Comparison of ENCODE assay signal across 21 mouse cellular contexts in the genomic region with DNA sequence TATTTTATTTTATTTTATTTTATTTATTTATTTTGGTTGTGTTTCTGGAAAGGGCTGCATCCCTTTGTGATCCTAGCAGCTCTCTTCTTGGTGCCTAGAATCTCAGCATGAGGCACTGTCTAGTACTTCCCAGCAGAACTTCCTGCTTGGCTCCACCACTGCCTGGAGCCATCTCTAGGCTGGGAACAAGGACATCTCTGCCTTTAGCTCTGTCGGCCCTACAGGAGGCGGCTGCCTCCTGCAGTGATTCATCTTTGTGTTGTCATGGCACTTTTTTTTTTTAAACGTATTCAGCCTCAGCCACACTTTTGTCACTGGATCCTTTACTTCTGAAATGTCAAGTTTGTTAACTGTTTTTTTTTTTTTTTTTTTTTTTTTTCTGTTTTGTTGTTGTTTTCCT.
A peak's percentile ranks its signal among the peaks of the same experiment; 100 is the strongest.
DNase-seq lines count a peak whose midpoint lies in the region; ATAC-seq and TF ChIP-seq lines count a peak whose summit lies in the region.
"Had no signal": no experiment of that assay in that cellular context is flagged by ENCODE, and none has a peak within 500 bp of the region (broad histone marks: within the 10 kb centered on the region; RNA-seq: fewer than 3 reads in every experiment).

No protein-coding gene starts in this region.

- no peaks in the 10 kb centered on the region for H3K36me3 ChIP-seq in hindbrain, postnatal 0 days (ENCODE audit: insufficient read depth, low read length)
- H3K36me3 ChIP-seq: embryonic facial prominence, embryonic 15.5 days; heart, embryonic 13.5 days; limb, embryonic 13.5 days had no signal

- H3K4me1 ChIP-seq in hindbrain, postnatal 0 days (ENCODE audit: insufficient read depth, low read length): no peaks in the 10 kb centered on the region
- H3K4me1 ChIP-seq: embryonic facial prominence, embryonic 15.5 days; heart, embryonic 13.5 days; limb, embryonic 13.5 days had no signal

- no peak for TF ChIP-seq CTCF in hindbrain, postnatal 0 days (IDR thresholded peaks at IDR 0.05; ENCODE audit: low read depth)

- WGBS in hindbrain, postnatal 0 days: 22% methylated on average over 3 of the region's 3 CpGs

- H3K9me3 ChIP-seq in hindbrain, postnatal 0 days (ENCODE audit: low read length): no peaks in the 10 kb centered on the region
- H3K9me3 ChIP-seq: embryonic facial prominence, embryonic 15.5 days; heart, embryonic 13.5 days; limb, embryonic 13.5 days had no signal

- no peak overlapping the region for H3K4me3 ChIP-seq in hindbrain, postnatal 0 days (ENCODE audit: low read length)
- H3K4me3 ChIP-seq: embryonic facial prominence, embryonic 15.5 days; heart, embryonic 13.5 days; limb, embryonic 13.5 days had no signal

- H3K27ac ChIP-seq in hindbrain, postnatal 0 days: no peak overlapping the region
- H3K27ac ChIP-seq: embryonic facial prominence, embryonic 15.5 days; heart, embryonic 13.5 days; limb, embryonic 13.5 days; liver, embryonic 14.5 days had no signal

- DNase-seq in left cerebral cortex, adult 11 months (ENCODE audit: low spot score): peak; percentile 5
- DNase-seq in left cerebral cortex, postnatal 4 days: no peak
- DNase-seq in adrenal gland, postnatal 14 days: peak; percentile 14
- peak; percentile 15 to 45 for DNase-seq in left cerebral cortex, adult 18-20 months (ENCODE audit: low spot score in 2 of 2)
- DNase-seq in right cerebral cortex, postnatal 36 days (ENCODE audit: low spot score in 2 of 2): peak; percentile 18 to 36
- no peak for DNase-seq in thymus, postnatal 10 days (ENCODE audit: low spot score in 2 of 2)
- no peak for DNase-seq in hindbrain, postnatal 0 days (ENCODE audit: low spot score)
- no peak for DNase-seq in lung, postnatal 14 days
- DNase-seq: cerebellum, adult 2 months; heart, postnatal 36 days; kidney, adult 2 months; kidney, postnatal 36 days; layer of hippocampus, postnatal 36 days; lung, postnatal 10 days; thymus, adult 18-20 months had no signal

- H3K9ac ChIP-seq in hindbrain, postnatal 0 days (replicated peaks; ENCODE audit: low read length): no peak overlapping the region
- H3K9ac ChIP-seq: embryonic facial prominence, embryonic 15.5 days; heart, embryonic 13.5 days; limb, embryonic 13.5 days; liver, embryonic 14.5 days had no signal

- intact Hi-C loops in left cerebral cortex, postnatal 4 days (cut with DNase I): no loop called here

- no peak overlapping the region for H3K4me2 ChIP-seq in hindbrain, postnatal 0 days (ENCODE audit: low read depth, low read length)
- H3K4me2 ChIP-seq: embryonic facial prominence, embryonic 15.5 days; heart, embryonic 13.5 days; limb, embryonic 13.5 days had no signal

- H3K27me3 ChIP-seq in hindbrain, postnatal 0 days (ENCODE audit: insufficient read depth, low read length): no peaks in the 10 kb centered on the region
- H3K27me3 ChIP-seq: embryonic facial prominence, embryonic 15.5 days; heart, embryonic 13.5 days; limb, embryonic 13.5 days had no signal

- ATAC-seq in hindbrain, postnatal 0 days: no peak
- ATAC-seq: CD4-positive, CD25-positive, alpha-beta regulatory T cell, adult 4 months; hindbrain, embryonic 16.5 days had no signal

Comparison
In these comparisons a context has a peak if more than half of its experiments do, and no peak if none do; other contexts are left out.
1. DNase-seq: peak in left cerebral cortex, adult 11 months (single experiment), adrenal gland, postnatal 14 days (single experiment), left cerebral cortex, adult 18-20 months (2 of 2) and right cerebral cortex, postnatal 36 days (2 of 2); none in left cerebral cortex, postnatal 4 days (single experiment), thymus, postnatal 10 days (0 of 2), hindbrain, postnatal 0 days (single experiment) and lung, postnatal 14 days (single experiment).